Mouse (Mus musculus) E14TG2a.4 (cell line): ENCODE data around the gene Hoxd8.

Experiments used
- H3K27me3 ChIP-seq: 2 replicates; pipeline ENCODE4 v1.6.1; 2014; ENCODE audit warnings: low read length, control low read depth; ENCODE audit not compliant: insufficient read depth
- H3K36me3 ChIP-seq: 2 replicates; pipeline ENCODE4 v1.6.1; 2014; ENCODE audit warnings: low read length, control low read depth; ENCODE audit not compliant: insufficient read depth
- H3K4me1 ChIP-seq: replicated peaks from 2 replicates; pipeline ENCODE4 v1.6.1; 2014; ENCODE audit warnings: low read depth, low read length, control low read depth
- H3K4me3 ChIP-seq: replicated peaks from 2 replicates; pipeline ENCODE4 v1.5.1; 2014; ENCODE audit warnings: mild to moderate bottlenecking, low read length
- H3K9me3 ChIP-seq: 2 replicates; pipeline ENCODE4 v1.6.1; 2014; ENCODE audit warnings: low read length, control low read depth
- CTCF ChIP-seq: conservative IDR thresholded peaks from 2 replicates; pipeline ENCODE4 v1.5.1; 2014; ENCODE audit warnings: low read length
- NANOG ChIP-seq: IDR thresholded peaks from 2 replicates; pipeline ENCODE4 v1.6.1; 2014; ENCODE audit warnings: borderline replicate concordance, low read length, mixed read lengths
- POU5F1 ChIP-seq: IDR thresholded peaks from 2 replicates; pipeline ENCODE4 v1.6.1; 2014; ENCODE audit warnings: low read length, borderline replicate concordance

The Hoxd8 gene

DNA sequence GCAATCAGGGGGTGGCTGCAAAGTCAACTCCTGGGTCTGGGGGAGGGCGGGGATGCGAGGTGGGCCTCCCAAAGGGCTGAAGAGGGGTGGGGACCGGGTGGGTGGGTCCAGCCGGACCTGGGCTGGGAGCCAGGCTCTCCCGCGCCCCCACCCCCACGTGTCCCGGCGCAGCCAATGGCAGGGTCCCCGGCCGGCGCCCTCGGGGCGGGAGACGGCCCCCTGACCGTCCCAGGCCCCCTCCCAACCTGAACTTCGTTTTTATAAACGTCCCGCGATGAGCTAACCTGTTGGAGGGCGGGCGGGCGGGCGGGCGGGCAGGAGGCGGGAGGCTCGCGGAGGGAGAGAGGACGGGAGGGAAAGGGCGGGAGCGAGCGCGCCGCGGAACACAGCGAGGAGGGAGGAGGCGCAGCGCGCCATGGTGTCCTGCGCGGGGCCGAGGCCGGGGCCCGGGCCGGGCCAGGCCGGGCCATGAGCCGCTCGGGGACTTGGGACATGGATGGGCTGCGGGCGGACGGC lies 36.5 kb upstream of the Hoxd8 start, which contains the start of gene Hoxd13:
Gene Hoxd13, plus strand, starts transcription at position 469 of the 516 bp plus-strand sequence.
- Histone ChIP-seq H3K4me1 (peaks cover 33% of the 10 kb centered on the region), H3K9me3 (no peaks in the 10 kb centered on the region; the same call in 1 of the 2 replicates), H3K4me3 (peak within 1 kb of the TSS; percentile 75), H3K36me3 (no peaks in the 10 kb centered on the region), H3K27me3 (peaks cover 92% of the 10 kb centered on the region)
- TF ChIP-seq NANOG (no peak), CTCF (no peak), POU5F1 (no peak)

DNA sequence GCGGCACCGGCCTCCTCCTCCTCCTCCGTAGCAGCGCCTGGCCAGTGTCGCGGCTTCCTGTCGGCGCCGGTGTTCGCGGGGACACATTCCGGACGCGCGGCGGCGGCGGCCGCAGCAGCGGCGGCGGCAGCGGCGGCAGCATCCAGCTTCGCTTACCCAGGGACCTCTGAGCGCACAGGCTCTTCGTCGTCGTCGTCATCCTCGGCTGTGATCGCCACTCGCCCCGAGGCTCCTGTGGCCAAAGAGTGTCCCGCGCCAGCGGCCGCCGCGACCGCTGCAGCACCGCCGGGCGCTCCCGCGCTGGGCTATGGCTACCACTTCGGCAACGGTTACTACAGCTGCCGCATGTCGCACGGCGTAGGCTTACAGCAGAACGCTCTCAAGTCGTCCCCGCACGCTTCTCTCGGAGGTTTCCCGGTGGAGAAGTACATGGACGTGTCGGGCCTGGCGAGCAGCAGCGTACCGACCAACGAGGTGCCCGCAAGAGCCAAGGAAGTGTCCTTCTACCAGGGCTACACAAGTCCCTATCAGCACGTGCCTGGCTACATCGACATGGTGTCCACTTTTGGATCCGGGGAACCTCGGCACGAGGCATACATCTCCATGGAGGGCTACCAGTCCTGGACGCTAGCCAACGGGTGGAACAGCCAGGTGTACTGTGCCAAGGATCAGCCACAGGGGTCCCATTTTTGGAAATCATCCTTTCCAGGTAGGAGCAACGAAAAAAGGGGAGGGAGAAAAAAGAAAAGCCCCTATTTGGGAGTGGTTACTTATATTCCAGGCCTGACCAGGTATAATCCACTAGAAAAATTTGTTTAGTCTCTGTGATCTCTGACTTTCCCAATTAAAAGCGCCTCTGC lies 35.8 kb upstream of the Hoxd8 start:
- Histone ChIP-seq H3K36me3 (no peaks in the 10 kb centered on the region), H3K9me3 (peaks cover 5% of the 10 kb centered on the region), H3K4me3 (peak overlapping the region; percentile 75), H3K4me1 (peaks cover 33% of the 10 kb centered on the region), H3K27me3 (peaks cover 91% of the 10 kb centered on the region)
- no peak for TF ChIP-seq CTCF
- TF ChIP-seq POU5F1: no peak
- no peak for TF ChIP-seq NANOG

DNA sequence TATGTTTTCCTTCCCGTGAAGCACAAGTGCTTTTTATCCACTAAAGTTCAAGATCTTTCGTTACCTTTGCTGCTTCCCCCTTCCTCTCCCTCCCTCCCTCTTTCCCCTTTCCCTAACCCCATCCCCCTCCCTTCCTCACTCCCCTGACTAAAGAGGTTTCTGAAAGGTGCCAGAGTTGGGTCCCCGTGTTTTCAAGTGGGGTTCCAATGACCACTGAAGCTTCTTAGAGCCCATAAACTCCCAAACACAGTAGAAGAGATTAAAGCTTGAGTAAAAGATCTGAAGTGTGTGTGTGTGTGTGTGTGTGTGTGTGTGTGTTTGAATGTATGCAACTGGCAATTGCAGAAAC lies 35.2 kb upstream of the Hoxd8 start:
- Histone ChIP-seq H3K27me3 (peaks cover 91% of the 10 kb centered on the region), H3K36me3 (no peaks in the 10 kb centered on the region), H3K4me3 (0 out of 2 replicates have a peak overlapping the region, but pooled peaks have one; percentile 75), H3K9me3 (peaks cover 11% of the 10 kb centered on the region), H3K4me1 (peaks cover 33% of the 10 kb centered on the region)
- no peak for TF ChIP-seq CTCF
- no peak for TF ChIP-seq NANOG
- TF ChIP-seq POU5F1: no peak

DNA sequence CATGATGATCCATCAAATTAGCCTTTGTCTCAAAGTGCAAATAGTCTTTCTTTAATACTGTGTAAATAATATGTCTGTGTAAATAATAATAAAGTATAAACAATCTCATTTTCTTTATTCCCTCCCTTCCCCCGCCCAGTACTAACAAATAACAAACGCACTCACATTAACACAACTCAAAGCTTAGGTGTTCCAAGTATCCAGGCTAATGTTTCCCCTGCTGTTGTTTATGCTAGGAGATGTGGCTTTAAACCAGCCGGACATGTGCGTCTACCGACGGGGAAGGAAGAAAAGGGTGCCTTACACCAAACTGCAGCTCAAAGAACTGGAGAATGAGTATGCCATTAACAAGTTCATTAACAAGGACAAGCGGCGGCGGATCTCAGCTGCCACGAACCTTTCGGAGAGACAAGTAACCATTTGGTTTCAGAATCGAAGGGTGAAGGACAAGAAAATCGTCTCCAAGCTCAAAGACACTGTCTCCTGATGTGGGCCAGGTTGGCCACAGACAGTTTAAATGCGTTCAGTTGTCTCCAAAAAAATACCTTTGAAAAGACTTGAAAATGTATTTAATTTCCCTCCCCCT lies 34.7 kb upstream of the Hoxd8 start:
- H3K27me3 ChIP-seq: peaks cover 91% of the 10 kb centered on the region
- H3K9me3 ChIP-seq: peaks cover 17% of the 10 kb centered on the region
- peaks cover 33% of the 10 kb centered on the region for H3K4me1 ChIP-seq
- H3K4me3 ChIP-seq: no peak overlapping the region
- TF ChIP-seq CTCF (no peak), POU5F1 (no peak), NANOG (no peak)
- no peaks in the 10 kb centered on the region for H3K36me3 ChIP-seq

DNA sequence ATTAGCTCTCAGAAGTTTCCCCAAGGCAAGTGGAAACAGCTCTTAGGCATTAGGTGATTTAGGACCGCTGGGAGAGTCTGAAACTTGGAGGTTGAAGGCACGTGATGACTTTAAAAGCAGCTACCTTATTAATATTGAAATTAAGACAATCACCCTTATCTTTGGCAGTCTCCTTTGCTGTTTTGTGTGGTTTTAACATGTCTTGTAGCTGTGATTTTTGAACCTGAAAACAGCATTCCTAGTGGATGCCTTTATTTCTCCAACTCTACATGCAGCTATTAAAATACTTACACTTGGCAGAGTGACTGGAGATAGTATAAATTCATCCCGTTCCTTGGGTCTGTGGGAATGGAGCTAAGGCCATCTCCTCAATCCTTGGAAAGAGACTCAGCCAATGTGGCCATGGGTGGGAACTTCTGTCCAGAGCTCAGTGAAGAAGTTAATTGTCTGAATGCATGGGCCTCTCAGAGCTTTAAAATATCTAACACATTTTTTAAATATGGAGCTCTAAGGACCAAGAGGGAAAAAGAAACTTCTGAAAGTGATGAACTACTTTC lies 33.7 kb upstream of the Hoxd8 start:
- no peak overlapping the region for H3K4me3 ChIP-seq
- no peaks in the 10 kb centered on the region for H3K36me3 ChIP-seq
- peaks cover 17% of the 10 kb centered on the region for H3K9me3 ChIP-seq
- TF ChIP-seq POU5F1 (no peak), CTCF (no peak), NANOG (no peak)
- peaks cover 43% of the 10 kb centered on the region for H3K4me1 ChIP-seq
- peaks cover 93% of the 10 kb centered on the region for H3K27me3 ChIP-seq

DNA sequence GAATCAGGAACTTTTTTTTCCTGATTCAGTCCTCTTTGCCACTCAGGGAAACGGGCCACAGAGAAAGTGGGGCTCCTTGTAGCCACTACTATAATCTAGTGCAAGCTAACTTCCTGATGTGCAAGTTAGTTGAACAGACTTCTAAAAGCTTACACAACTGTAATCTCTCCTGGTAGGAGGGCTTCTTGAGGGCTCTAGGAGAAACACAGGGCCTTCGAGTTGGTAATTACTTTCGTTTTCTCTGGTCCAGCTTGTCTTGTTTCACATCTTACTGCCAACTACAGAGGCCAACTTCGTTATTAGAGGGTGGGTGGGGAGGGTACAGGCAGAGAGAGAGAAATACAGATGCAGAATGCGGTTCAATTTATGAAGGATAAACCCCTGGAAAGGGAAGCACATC lies 32.6 kb upstream of the Hoxd8 start:
- H3K4me1 ChIP-seq: peaks cover 48% of the 10 kb centered on the region
- TF ChIP-seq NANOG (no peak), POU5F1 (no peak), CTCF (no peak)

DNA sequence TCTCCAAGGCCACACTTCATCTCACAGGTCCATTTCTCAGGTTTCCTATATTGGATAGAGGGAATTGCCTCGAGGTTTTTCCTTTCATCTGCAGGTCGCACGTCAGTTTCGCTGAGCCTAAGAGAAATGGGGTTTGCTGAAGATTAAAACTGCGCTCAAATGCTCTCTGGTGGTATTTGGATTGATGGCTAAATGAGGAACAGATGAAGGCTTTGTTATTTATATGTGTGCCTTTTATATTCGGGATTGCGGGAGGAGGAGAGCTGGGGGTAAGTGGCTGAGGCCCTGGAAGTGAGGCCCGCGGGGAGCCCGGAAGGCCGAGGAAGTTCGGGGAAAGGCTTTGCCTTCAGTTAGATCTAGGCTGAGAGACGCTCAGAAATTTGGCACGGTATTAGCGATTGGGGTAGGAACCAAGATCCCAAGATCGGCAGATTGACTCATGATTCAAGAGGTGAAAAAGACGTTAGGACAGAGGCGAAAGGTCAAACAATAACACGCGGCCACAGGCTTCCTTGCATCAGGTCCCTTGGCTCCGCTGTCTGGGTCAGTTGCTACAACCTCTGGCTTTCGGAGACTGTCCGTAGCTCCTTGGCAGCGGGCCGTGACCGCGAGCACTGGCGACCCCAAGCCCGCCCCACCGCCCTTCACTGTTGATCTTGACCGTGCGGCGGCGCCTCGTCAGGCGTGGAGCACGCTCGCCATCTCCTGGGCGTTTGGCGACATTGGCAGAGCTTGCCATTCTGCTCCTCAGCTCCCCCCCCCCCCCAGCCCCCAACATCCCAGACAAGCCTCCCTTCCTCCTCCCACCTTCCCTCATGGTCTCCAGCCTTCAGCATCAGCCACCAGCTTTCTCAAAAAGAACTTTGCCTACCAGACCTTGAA lies 31.7 kb upstream of the Hoxd8 start:
- no peaks in the 10 kb centered on the region for H3K36me3 ChIP-seq
- peaks cover 94% of the 10 kb centered on the region for H3K27me3 ChIP-seq
- TF ChIP-seq NANOG: peak; percentile 94
- TF ChIP-seq POU5F1: no peak; the same call in 1 of the 2 replicates
- TF ChIP-seq CTCF: no peak; the same call in 1 of the 2 replicates
- peaks cover 17% of the 10 kb centered on the region for H3K9me3 ChIP-seq
- H3K4me1 ChIP-seq: peaks cover 41% of the 10 kb centered on the region
- H3K4me3 ChIP-seq: peak overlapping the region; percentile 64

More for the DNA sequence above, 32.6 kb upstream of the Hoxd8 start:
- Histone ChIP-seq H3K4me3 (no peak overlapping the region), H3K9me3 (peaks cover 17% of the 10 kb centered on the region), H3K27me3 (peaks cover 94% of the 10 kb centered on the region), H3K36me3 (no peaks in the 10 kb centered on the region)
